Mouse (Mus musculus) limb, embryonic 13.5 days (tissue): ENCODE measurements around the gene Pigt. TPM values are rescaled to one million over a fixed set of nuclear protein-coding genes. Genes with fewer than 3 reads are reported as not detected.

Experiments
- ATAC-seq: fragments of 200-750 bp; cut with Nextera tagmentation; 2 replicates; pipeline ENCODE4 v1.8.0; 2017; ENCODE audit warnings: low read depth, moderate number of reproducible peaks, moderate TSS enrichment; ENCODE audit not compliant: low FRiP score
- H3K27ac ChIP-seq: fragments of 300-500 bp; sonication (generic); 2 replicates; pipeline ENCODE4 v1.5.1; 2015; ENCODE audit warnings: inconsistent platforms, mild to moderate bottlenecking, moderate library complexity
- H3K27me3 ChIP-seq: fragments of 300-500 bp; sonication (generic); 2 replicates; pipeline ENCODE4 v1.6.1; 2015; ENCODE audit warnings: mild to moderate bottlenecking, inconsistent platforms
- H3K36me3 ChIP-seq: fragments of 300-500 bp; sonication (generic); 2 replicates; pipeline ENCODE4 v1.6.1; 2015; ENCODE audit warnings: inconsistent platforms, mild to moderate bottlenecking, moderate library complexity
- H3K4me1 ChIP-seq: fragments of 300-500 bp; sonication (generic); 2 replicates; pipeline ENCODE4 v1.6.1; 2015; ENCODE audit warnings: inconsistent platforms
- H3K4me2 ChIP-seq: fragments of 300-500 bp; sonication (generic); replicated peaks from 2 replicates; pipeline ENCODE4 v1.6.1; 2015; ENCODE audit warnings: inconsistent platforms, mild to moderate bottlenecking, moderate library complexity
- H3K4me3 ChIP-seq: fragments of 300-500 bp; sonication (generic); 2 replicates; pipeline ENCODE4 v1.5.1; 2015; ENCODE audit warnings: moderate library complexity, mild to moderate bottlenecking, inconsistent platforms
- H3K9ac ChIP-seq: fragments of 300-500 bp; sonication (generic); 2 replicates; pipeline ENCODE4 v1.6.1; 2015; ENCODE audit warnings: mild to moderate bottlenecking, inconsistent platforms
- H3K9me3 ChIP-seq: fragments of 300-500 bp; sonication (generic); 2 replicates; pipeline ENCODE4 v1.6.1; 2016; ENCODE audit warnings: inconsistent platforms
- WGBS: fragments of 180-500 bp; shearing (Covaris S2); methylation state at CpG from one replicate; pipeline ENCODE4 v1.1.7; 2015; 5-methylcytosine and 5-hydroxymethylcytosine counted together
- polyA plus RNA-seq: library from polyadenylated mRNA; unstranded; fragments of >200 nt; fragmentation: Nextera tagmentation; extraction: Ambion mirVana; gene quantifications from 2 replicates; pipeline ENCODE4 v1.2.1, GENCODE M21; 2015

Pigt gene
- polyA plus RNA-seq, 1 experiment from 2014 or later, result 46.8 TPM

- Histone ChIP-seq H3K4me1 (peaks cover 15% of the 10 kb centered on the region), H3K4me2 (peak overlapping the region; percentile 100), H3K9ac (no peak overlapping the region), H3K27me3 (peaks cover 53% of the 10 kb centered on the region), H3K9me3 (no peaks in the 10 kb centered on the region), H3K36me3 (peaks cover 5% of the 10 kb centered on the region), H3K4me3 (no peak overlapping the region), H3K27ac (no peak overlapping the region)
- no peak for ATAC-seq
- WGBS, result 67% methylated on average over 9 of the region's 9 CpGs
These were observed 9.5 kb upstream of the Pigt start for GRCm38 (mm10) chr2:164487812-164488211.

GRCm38 (mm10) chr2:164494126-164494525 is 3.2 kb upstream of the Pigt start:
- Histone ChIP-seq H3K4me2 (no peak overlapping the region), H3K4me1 (peaks cover 12% of the 10 kb centered on the region), H3K27ac (no peak overlapping the region), H3K27me3 (peaks cover 5% of the 10 kb centered on the region; the same call in 1 of the 2 replicates), H3K9ac (no peak overlapping the region), H3K4me3 (no peak overlapping the region), H3K9me3 (no peaks in the 10 kb centered on the region), H3K36me3 (peaks cover 6% of the 10 kb centered on the region)
- ATAC-seq, result no peak
- 62% methylated on average over 2 of the region's 2 CpGs for WGBS

- Histone ChIP-seq H3K4me3 (peak overlapping the region; percentile 90; the same call in 1 of the 2 replicates), H3K9me3 (no peaks in the 10 kb centered on the region)
- WGBS, result 55% methylated on average over 1 of the region's 1 CpGs
These were observed 989 bp upstream of the Pigt start for GRCm38 (mm10) chr2:164496331-164496730.

GRCm38 (mm10) chr2:164497691-164498268 is 460 bp downstream of the Pigt start:
- Histone ChIP-seq H3K4me2 (peak overlapping the region; percentile 98), H3K27ac (no peak overlapping the region), H3K9ac (peak overlapping the region; percentile 79), H3K27me3 (no peaks in the 10 kb centered on the region), H3K4me3 (peak overlapping the region; percentile 90), H3K9me3 (no peaks in the 10 kb centered on the region), H3K36me3 (peaks cover 34% of the 10 kb centered on the region), H3K4me1 (peaks cover 12% of the 10 kb centered on the region)
- 4% methylated on average over 21 of the region's 21 CpGs for WGBS
- peak; percentile 25; the same call in 1 of the 2 replicates for ATAC-seq

More at GRCm38 (mm10) chr2:164496331-164496730, 989 bp upstream of the Pigt start:
- Histone ChIP-seq H3K4me1 (peaks cover 12% of the 10 kb centered on the region), H3K9ac (no peak overlapping the region), H3K27ac (no peak overlapping the region), H3K27me3 (no peaks in the 10 kb centered on the region), H3K36me3 (peaks cover 21% of the 10 kb centered on the region), H3K4me2 (peak overlapping the region; percentile 98; the same call in 1 of the 2 replicates)
- no peak for ATAC-seq

GRCm38 (mm10) chr2:164499317-164499716 is 2.0 kb downstream of the Pigt start:
- Histone ChIP-seq H3K27ac (no peak overlapping the region), H3K9ac (no peak overlapping the region), H3K4me2 (no peak overlapping the region), H3K27me3 (no peaks in the 10 kb centered on the region), H3K4me3 (no peak overlapping the region), H3K36me3 (peaks cover 49% of the 10 kb centered on the region), H3K9me3 (peaks cover 7% of the 10 kb centered on the region; the same call in 1 of the 2 replicates), H3K4me1 (peaks cover 12% of the 10 kb centered on the region)
- 69% methylated on average over 5 of the region's 5 CpGs for WGBS
- no peak for ATAC-seq

GRCm38 (mm10) chr2:164500511-164500910 is 3.2 kb downstream of the Pigt start:
- H3K27me3 ChIP-seq, result no peaks in the 10 kb centered on the region
- H3K4me1 ChIP-seq, result peaks cover 12% of the 10 kb centered on the region
- peaks cover 61% of the 10 kb centered on the region for H3K36me3 ChIP-seq
- no peak overlapping the region for H3K9ac ChIP-seq
- H3K9me3 ChIP-seq, result peaks cover 14% of the 10 kb centered on the region; the same call in 1 of the 2 replicates
- WGBS, result 88% methylated on average over 7 of the region's 7 CpGs
- no peak for ATAC-seq
- no peak overlapping the region for H3K4me2 ChIP-seq
- H3K4me3 ChIP-seq, result no peak overlapping the region
- H3K27ac ChIP-seq, result no peak overlapping the region

GRCm38 (mm10) chr2:164504919-164505318 is 7.6 kb downstream of the Pigt start:
- peaks cover 78% of the 10 kb centered on the region for H3K36me3 ChIP-seq
- H3K9ac ChIP-seq, result no peak overlapping the region
- H3K27ac ChIP-seq, result no peak overlapping the region
- peaks cover 14% of the 10 kb centered on the region; the same call in 1 of the 2 replicates for H3K9me3 ChIP-seq
- no peaks in the 10 kb centered on the region for H3K27me3 ChIP-seq
- H3K4me1 ChIP-seq, result no peaks in the 10 kb centered on the region
- H3K4me2 ChIP-seq, result no peak overlapping the region
- no peak overlapping the region for H3K4me3 ChIP-seq
- 92% methylated on average over 3 of the region's 3 CpGs for WGBS
- no peak for ATAC-seq

- H3K27ac ChIP-seq, result no peak overlapping the region
- H3K36me3 ChIP-seq, result peaks cover 69% of the 10 kb centered on the region
- H3K9ac ChIP-seq, result no peak overlapping the region
- no peak overlapping the region for H3K4me3 ChIP-seq
- no peaks in the 10 kb centered on the region for H3K27me3 ChIP-seq
- WGBS, result 95% methylated on average over 4 of the region's 4 CpGs
- no peaks in the 10 kb centered on the region for H3K4me1 ChIP-seq
- no peak for ATAC-seq
- no peak overlapping the region for H3K4me2 ChIP-seq
- peaks cover 14% of the 10 kb centered on the region; the same call in 1 of the 2 replicates for H3K9me3 ChIP-seq
These were observed 8.5 kb downstream of the Pigt start for GRCm38 (mm10) chr2:164505619-164506347.

DNA sequence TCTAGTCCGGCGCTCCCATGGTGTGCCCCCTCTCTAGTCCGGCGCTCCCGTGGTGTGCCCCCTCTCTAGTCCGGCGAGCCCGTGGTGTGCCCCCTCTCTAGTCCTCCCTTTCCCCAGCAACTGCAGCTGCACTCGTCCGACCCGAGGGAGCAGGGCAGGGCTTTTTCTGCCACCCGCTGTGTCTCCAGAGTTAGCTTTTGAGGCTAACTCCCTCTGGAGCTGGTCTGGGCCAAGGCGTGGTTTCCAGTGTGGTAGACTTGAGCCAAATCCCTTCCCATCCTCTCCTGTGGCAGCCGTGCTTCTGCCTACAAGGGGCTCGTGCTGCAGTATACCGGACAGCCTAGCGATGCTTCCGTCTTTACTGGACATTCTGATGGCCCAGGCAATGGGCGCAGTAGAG is 10.5 kb downstream of the Pigt start:
- no peak overlapping the region for H3K27ac ChIP-seq
- H3K9me3 ChIP-seq, result peaks cover 14% of the 10 kb centered on the region; the same call in 1 of the 2 replicates
- peaks cover 51% of the 10 kb centered on the region for H3K36me3 ChIP-seq
- H3K4me2 ChIP-seq, result no peak overlapping the region
- 84% methylated on average over 19 of the region's 19 CpGs for WGBS
- ATAC-seq, result no peak
- H3K9ac ChIP-seq, result no peak overlapping the region
- no peaks in the 10 kb centered on the region for H3K4me1 ChIP-seq
- no peaks in the 10 kb centered on the region for H3K27me3 ChIP-seq
- H3K4me3 ChIP-seq, result no peak overlapping the region

DNA sequence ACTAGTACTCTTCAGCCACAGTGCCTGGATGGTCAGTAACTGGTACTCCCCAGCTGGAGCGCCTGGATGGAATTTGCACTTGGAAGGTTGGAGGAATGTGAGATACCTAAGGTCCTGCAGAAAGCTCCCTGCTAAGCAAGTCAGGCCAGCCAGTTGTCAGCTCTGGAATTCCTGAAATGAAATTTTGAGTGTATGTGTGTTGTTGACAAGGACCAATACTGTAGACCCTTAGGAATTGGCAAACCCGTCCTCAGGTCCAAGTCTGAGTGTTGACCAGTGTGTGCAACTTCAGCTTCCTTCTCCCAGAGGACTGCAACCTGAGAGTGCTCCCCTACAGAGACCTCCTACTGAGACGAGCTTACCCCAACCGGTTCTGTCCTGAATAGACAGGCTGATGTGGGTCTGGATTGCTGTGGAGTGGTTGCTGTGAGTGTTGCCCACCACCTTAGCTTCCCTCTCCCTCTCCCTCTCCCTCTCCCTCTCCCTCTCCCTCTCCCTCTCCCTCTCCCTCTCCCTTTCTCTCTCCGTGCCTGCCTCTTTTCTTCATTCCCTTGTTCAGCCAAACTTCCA is 13.4 kb downstream of the Pigt start:
- Histone ChIP-seq H3K36me3 (peaks cover 22% of the 10 kb centered on the region), H3K27ac (no peak overlapping the region), H3K4me2 (no peak overlapping the region), H3K4me3 (no peak overlapping the region), H3K4me1 (no peaks in the 10 kb centered on the region), H3K27me3 (no peaks in the 10 kb centered on the region), H3K9ac (no peak overlapping the region), H3K9me3 (no peaks in the 10 kb centered on the region)
- no peak for ATAC-seq
- 28% methylated on average over 5 of the region's 5 CpGs for WGBS

DNA sequence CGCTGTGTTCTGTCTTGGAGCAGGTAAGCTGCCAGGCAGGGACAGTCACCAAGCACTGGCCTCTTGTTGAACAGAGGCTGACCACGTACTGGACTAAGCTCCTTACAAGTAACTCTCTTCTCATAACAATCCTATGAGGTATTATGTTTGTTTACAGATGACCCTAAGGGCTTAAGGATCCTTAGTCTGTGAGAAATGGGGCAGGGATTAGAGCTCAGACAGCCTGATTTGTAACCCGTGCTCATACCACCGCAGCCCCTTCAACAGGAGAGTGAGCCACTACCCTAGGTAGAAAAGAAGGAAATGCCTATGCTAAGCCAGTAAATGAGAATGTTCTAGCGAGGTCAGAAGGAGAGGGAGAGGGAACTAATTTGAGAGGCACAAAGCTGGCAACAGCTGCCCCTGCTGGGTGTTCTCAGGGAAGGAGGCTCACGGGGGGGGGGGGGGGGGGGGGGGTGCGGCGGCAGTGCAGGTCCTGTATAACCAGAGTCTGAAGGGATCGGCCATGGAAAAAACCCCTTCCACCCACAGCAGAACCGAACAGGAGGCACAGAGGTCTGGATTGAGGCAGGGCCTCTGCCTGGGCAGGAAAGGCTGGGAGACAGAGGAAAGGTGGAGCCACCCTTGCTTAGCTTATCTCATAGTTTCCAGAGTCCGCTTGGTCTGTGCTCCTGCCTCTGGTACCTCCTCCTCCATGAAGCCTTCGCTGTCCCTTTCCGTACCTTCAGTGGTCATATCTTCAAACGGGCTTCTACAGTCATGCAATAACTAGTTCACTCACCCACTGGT is 15.0 kb downstream of the Pigt start:
- H3K4me3 ChIP-seq, result no peak overlapping the region
- no peak overlapping the region for H3K9ac ChIP-seq
- 65% methylated on average over 11 of the region's 14 CpGs for WGBS
- H3K4me1 ChIP-seq, result no peaks in the 10 kb centered on the region
- H3K27me3 ChIP-seq, result no peaks in the 10 kb centered on the region
- H3K27ac ChIP-seq, result no peak overlapping the region
- H3K36me3 ChIP-seq, result peaks cover 6% of the 10 kb centered on the region; the same call in 1 of the 2 replicates
- H3K4me2 ChIP-seq, result no peak overlapping the region
- peaks cover 6% of the 10 kb centered on the region; the same call in 1 of the 2 replicates for H3K9me3 ChIP-seq
- no peak for ATAC-seq
